Mouse (Mus musculus): ENCODE results near the gene Sema6d. TPM values are rescaled to one million over a fixed set of nuclear protein-coding genes. Genes with fewer than 3 reads are reported as not detected.

The Sema6d gene
- polyA plus RNA-seq, 3 experiments from 2014 or later = 2.2 to 6.6 (median 2.4) TPM

GRCm38 (mm10) chr2:124478526-124478925 lies 388.8 kb downstream of the Sema6d start:
- no peak for ATAC-seq

GRCm38 (mm10) chr2:124485761-124486160 lies 396.0 kb downstream of the Sema6d start:
- ATAC-seq = no peak

- no peak for ATAC-seq
Measured at GRCm38 (mm10) chr2:124490010-124490801, 400.4 kb downstream of the Sema6d start.

GRCm38 (mm10) chr2:124495751-124496150 lies 406.0 kb downstream of the Sema6d start:
- ATAC-seq = no peak

GRCm38 (mm10) chr2:124499670-124500069 lies 409.9 kb downstream of the Sema6d start:
- no peak for ATAC-seq

GRCm38 (mm10) chr2:124505784-124506489 lies 416.2 kb downstream of the Sema6d start:
- no peak for ATAC-seq

- ATAC-seq = no peak
Measured at GRCm38 (mm10) chr2:124507804-124508203, 418.0 kb downstream of the Sema6d start.

GRCm38 (mm10) chr2:124509479-124509878 lies 419.7 kb downstream of the Sema6d start:
- no peak for ATAC-seq

GRCm38 (mm10) chr2:124511826-124512225 lies 422.1 kb downstream of the Sema6d start:
- ATAC-seq = no peak

- no peak for ATAC-seq
Measured at GRCm38 (mm10) chr2:124522426-124522825, 432.7 kb downstream of the Sema6d start.

GRCm38 (mm10) chr2:124523667-124524066 lies 433.9 kb downstream of the Sema6d start:
- ATAC-seq = no peak

- ATAC-seq = no peak
Measured at GRCm38 (mm10) chr2:124524167-124524566, 434.4 kb downstream of the Sema6d start.

GRCm38 (mm10) chr2:124527641-124528040 lies 437.9 kb downstream of the Sema6d start:
- ATAC-seq = no peak

- no peak for ATAC-seq
Measured at GRCm38 (mm10) chr2:124530441-124530840, 440.7 kb downstream of the Sema6d start.

- no peak for ATAC-seq
Measured at GRCm38 (mm10) chr2:124531062-124531461, 441.3 kb downstream of the Sema6d start.

- ATAC-seq = no peak
Measured at GRCm38 (mm10) chr2:124532906-124533305, 443.1 kb downstream of the Sema6d start.

- ATAC-seq = no peak
Measured at GRCm38 (mm10) chr2:124533602-124534001, 443.8 kb downstream of the Sema6d start.

GRCm38 (mm10) chr2:124550315-124550714 lies 460.5 kb downstream of the Sema6d start:
- no peak for ATAC-seq

- no peak for ATAC-seq
Measured at GRCm38 (mm10) chr2:124554751-124555415, 465.1 kb downstream of the Sema6d start.

- no peak for ATAC-seq
Measured at GRCm38 (mm10) chr2:124556861-124557499, 467.2 kb downstream of the Sema6d start.

- no peak for ATAC-seq
Measured at GRCm38 (mm10) chr2:124558021-124558420, 468.3 kb downstream of the Sema6d start.

- ATAC-seq = no peak
Measured at GRCm38 (mm10) chr2:124561668-124562067, 471.9 kb downstream of the Sema6d start.

- no peak for ATAC-seq
Measured at GRCm38 (mm10) chr2:124562091-124562490, 472.3 kb downstream of the Sema6d start.
